Mouse (Mus musculus): ENCODE measurements around the gene Taf3.
A peak's percentile ranks its signal among the peaks of the same experiment; 100 is the strongest.

Taf3 gene

DNA sequence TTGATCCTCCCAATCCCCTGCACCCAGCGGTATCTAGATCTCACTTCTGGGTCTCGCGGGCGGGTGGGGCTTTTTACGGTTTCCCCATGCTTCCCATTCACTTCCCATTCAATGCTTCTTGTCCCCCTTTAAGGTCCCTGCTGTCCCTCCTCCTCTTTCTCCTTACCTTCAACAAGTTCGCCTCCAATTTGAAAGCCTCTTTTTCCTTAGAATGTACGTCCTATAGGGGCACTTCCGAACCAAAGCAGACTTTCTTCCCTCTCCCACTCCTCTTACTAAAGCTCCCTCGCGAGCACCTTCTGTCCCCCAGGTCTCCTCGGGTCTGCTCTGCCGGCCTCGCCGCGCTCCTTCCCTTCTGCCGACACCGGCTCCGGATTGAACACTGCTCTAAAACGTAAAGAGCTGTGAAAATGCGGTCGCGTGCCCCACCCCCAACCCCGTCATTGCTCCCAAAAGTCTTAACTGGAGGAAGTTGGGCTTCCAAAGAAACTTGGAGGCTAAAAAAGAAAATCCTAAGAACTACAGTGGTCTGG, 158.7 kb downstream of the Taf3 start, which contains the start of gene Gata3:
Gene Gata3, minus strand, starts transcription at position 384 of the 533 bp plus-strand sequence.
- DNase-seq (ENCODE audit: low spot score) = no peak

DNA sequence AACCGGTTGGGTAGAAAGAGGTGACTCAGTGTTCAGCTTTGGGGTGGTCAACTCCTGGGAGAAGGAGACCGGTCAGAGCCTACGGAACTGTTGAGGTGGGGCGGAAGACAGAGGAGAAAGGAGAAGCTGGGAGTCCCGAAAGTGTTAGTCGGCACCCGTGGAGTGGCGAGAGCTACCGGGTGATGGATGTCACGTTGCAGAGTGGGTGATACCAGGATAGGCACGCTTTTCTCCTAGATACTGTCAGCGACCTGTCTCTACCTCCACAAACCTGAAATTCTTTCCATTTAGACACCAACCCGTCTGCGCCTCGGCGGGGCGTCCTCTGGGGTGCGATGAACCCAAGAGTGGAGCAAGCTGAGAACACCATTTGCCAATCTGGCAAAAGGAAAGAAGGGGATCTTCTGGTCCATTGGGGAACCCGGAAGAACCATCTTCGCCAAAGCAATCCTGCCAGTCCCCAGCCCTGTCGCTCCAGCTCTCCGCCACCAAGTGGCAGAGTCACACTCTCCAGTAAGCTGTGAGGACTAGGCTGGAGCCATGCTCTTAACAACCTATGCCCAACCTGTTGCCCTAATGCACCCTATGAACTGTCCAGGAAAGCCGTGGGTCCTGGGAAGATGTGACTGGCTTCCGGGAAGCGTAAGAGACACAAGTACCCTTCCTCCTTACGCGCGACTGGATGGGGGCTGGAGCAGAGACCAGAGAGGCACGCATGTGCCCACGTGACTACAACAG, 159.3 kb downstream of the Taf3 start, which contains the start of gene 9230102O04Rik:
Gene 9230102O04Rik, minus strand, starts transcription at position 628 of the 738 bp plus-strand sequence.
- DNase-seq (ENCODE audit: low spot score) = peak; percentile 75

DNA sequence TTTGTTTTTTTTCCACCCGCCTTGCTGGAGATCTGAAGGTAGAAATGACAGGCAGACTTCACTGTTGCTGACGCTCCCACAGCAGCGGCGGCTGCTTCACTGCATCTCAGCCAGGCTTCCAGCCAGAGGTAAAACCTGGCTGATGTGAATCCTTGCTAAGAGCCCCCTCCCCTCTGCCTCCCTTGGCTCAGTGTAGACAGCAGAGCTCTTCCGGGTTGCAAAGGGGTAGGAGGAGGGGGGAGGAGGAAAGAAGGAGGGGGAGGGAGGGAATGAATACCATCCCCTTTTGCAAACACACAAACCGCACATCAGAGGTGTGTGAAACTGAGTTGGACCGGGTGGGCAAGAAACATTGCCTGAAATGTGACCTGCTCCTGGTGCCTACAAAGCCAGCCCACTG, 160.8 kb downstream of the Taf3 start:
- DNase-seq (ENCODE audit: low spot score) = peak; percentile 25

DNA sequence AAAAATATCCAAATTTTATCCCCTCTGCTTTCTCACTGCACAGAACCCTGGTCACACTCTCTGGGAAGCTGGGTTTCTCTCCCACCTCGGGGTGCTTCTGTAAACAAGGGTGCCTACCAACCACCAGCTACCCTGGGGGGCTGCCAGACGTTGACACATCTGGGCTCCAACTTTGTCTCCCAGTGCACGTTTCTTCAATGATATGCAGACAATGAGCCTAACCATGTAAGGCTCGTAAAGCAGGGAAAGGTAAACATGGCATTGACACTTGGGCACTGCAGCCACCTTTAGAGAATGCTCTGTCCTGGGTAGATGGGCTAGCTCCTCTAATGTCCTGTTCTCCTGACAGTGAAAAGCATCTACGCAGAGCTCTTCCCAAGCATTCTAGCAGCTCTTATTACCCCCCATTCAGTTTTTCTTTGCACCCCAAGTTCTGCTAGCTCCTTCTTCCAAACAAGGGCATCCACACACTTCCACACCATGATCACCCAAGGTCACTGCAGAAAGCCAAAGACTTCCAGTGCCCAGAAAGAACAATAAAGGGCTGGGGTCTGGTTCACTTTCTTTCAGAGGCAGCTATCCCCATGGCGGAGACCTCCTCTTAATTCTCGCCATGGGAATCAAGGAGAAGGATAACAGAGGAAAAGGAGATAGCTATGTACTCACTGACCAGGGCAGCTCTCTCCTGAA, 161.3 kb downstream of the Taf3 start:
- DNase-seq (ENCODE audit: low spot score) = no peak

DNA sequence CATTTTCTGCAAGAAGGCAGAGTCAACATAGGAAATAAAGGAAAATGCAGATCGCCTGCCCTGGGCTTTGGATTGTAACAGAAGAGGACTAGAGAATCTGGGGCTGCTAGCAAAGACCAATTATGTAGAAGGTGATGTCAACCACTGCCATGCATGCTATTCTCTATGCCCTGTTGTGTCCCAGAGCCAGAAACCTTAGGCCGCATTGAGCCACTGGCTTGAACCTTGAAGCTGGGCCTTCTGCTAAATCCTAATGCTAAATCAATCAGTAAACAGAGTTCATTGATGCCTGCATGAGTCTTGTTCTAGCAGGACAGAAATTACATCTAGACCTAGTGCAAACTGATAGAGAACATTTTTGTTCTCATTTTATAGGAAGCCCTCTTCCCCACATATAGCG, 162.4 kb downstream of the Taf3 start:
- DNase-seq (ENCODE audit: low spot score) = no peak

DNA sequence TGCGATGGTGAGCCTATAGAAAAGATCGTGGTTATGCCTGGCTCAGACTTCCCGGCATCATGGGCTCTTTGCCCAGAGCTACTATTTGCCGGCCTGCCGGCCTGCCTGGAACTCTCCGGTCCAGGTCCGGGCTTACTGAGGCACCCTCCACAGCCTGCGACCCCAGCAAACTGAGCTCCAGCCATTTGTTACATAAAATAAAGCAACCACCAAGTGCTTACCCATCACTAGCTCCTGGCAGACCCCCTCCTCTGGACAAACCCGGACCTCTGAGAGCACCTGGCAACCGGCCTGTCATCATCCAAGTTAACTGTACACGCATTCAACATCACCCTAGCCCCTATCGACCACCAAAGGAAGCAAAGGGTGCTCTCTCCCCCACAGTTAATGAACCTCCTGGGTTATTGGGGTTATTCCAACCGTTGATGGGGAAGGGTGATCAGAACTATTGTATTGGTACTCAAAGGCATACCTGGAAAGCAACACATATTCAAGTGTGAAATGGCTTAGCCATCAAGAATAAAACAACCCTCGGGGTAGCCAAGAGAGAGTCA, 163.1 kb downstream of the Taf3 start:
- DNase-seq (ENCODE audit: low spot score) = no peak

DNA sequence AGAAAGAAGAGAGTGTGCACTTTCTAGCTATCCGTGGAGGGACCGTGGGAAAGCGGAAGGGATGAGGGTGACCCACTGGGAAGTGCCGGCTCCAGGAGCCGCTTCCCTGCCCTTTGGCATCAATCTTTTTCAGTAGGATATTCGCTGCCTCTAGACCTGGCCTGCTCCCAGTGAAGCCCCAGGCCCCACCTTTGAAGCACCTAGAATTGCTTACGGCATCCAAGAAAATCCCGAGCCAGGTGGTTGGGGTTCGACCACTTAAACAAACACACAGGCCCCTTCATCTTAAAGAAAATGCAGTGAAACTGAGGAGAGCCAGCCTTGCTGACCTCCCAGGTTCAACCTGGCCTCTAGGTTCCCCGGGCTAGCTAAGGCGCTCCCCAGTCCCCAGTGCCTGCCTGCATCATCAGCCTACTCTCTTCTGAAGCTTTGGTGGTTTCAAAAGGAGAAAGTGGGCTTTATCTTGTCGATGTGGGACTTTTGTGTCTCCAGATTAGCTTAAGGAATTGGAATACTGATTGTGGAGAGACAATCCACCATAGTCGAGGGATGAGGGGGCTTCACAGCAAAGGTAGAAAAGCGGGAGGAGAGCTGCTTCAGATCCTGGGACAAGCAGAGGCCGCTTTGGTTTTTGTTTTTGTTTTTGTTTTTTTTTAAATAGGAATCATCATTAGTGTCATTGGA, 163.7 kb downstream of the Taf3 start:
- DNase-seq (ENCODE audit: low spot score) = peak; percentile 42

DNA sequence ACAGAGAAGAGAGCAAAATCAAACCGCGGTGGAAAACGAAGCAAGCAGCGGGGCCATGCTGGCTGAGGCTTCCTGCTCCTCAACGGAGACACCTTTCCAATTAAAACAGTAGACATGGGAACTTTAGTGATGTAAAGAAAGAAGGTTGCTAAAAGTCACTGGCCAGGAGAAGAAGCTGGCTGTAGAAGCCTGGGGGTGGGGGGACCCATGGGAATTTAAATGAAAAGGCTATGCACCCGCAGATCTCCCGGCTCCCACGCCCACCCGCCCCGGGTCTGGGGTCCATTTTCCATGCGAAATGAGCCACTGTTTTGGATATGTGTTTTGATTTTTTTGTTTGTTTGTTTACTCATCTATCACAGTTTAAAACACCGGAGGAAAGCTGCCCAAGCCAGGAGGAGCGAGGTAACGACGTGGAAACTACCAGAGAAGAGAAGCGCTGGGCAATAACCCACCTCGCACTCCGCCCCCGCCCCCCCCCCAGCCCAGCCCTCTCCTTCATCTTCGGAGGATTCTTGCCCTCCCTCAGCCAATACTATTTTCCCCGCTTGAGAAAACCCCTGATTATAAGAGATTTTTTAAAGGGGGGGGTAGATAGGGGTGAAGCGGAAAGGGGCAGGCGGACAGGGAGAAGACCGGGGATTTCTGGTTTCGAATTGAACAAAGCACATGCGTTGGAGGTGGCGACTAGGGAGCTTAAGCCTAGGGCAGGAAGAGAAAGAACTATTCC, 164.4 kb downstream of the Taf3 start:
- no peak for DNase-seq (ENCODE audit: low spot score)

DNA sequence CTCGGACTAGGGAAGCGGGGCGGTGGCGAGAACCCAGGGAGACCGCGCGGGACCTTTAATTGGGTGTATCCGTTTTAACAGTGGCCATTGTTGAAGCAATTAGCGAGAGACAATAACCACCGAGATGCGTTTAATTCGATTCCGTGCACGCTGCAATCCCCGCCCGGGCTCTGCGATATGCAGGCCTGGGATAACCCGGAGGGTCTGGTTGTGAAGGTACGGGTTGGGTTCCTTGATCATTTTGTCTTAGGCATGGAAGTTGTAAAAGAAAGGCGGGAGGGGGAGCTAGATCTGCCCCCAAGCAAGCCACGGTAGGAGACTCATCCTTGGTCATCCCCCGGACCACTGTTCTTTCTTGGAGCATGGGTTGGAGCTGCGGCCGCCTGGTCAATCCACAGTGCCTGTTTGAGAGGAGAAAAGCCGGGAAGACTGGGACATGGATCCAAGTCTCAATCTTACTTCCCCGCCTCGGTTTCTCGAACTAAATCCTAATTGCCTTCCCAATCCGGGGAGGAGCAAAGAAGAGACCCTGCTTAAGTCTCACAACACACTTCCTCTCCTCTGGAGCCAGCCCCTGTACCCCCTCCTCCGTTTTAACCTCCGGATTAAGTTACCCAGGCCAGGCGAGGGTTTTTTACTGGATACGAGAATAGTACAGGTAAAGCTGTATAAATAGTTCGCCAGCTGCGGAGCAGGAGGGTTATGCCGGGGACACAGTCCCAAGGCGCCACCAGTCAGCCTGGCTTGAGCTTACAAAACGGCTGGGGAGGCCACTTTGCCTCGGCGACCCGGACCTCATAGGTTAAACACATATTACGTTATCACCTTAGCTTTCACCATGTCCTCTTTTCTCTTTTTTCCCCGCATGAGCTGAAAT, 165.2 kb downstream of the Taf3 start:
- DNase-seq (ENCODE audit: low spot score) = peak; percentile 40

DNA sequence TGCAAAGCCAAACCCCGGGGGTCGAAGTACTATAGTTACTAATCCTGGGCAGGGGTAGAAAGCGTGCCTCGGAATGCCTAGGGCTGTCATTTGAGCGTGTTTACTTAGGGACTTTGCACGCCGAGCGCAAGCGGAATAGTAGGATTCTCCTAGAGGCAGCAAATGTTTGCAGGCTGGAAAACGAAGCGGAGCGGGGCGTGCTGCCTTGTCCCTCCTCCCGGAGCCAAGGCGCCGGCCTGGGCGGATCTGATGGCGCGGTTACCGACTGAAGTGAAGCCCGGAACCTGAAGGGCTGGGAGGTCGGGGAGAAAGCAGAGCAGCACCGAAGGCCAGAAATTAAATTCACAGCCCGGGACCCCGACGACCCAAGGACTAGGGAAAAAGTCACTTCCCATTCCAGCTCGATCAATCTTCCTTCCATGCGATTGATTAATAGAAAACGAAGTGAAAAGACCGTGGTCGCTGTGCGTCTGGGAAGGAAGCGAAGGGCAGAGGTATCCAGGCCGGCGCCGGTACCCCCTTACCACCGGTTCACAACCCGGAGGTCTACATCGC, 165.9 kb downstream of the Taf3 start:
- DNase-seq (ENCODE audit: low spot score) = peak; percentile 71

DNA sequence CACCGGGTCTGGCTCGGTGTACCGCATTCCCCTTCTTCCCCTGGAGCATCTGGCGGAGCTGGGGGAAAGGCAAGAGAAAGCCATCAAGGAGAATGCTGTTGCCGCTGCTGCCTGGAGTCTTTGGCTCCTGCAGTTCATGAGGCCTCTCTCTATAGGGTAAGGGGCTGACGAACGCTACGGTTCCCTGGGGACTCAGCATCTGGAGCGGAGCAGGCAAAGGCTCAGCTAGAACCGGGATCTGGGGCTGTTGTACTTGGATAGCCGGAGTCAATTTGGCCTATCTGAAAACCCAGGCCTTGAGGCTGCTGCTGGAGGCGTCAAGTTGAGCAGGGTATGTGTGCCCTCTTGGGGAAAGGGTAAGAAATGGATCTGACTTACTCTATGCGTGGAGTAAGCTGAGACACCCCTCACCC, 166.8 kb downstream of the Taf3 start:
- peak; percentile 51 for DNase-seq (ENCODE audit: low spot score)

DNA sequence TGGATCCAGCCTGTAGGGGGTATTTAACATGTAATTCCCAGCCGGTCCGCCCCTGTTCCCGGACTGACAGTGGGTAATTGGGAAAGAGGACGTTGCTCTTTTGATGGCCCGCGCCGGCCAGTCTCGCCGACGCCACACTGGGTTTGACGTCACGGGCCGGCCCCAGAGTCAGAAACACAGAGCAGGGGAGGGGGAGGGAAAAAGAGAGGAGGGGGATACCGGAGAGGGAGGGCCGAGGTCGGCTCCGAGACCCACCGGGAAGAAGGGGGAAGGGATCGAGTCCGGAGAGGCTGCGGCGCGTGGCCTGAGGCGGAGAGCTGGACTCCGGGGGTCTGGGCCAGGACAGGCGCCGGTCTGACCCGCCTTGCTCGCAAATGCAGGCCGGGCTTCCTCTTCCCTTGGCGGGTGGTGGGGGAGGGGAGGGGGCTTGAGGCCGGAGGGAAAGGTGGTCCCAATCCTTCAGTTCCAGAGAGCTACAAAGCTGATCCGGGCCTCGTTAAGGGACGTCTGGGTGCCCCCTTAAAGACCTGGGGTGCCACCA, 167.3 kb downstream of the Taf3 start, which contains the start of gene 4930412O13Rik:
Gene 4930412O13Rik, plus strand, starts transcription at position 202 of the 541 bp plus-strand sequence.
- DNase-seq (ENCODE audit: low spot score) = peak; percentile 81

DNA sequence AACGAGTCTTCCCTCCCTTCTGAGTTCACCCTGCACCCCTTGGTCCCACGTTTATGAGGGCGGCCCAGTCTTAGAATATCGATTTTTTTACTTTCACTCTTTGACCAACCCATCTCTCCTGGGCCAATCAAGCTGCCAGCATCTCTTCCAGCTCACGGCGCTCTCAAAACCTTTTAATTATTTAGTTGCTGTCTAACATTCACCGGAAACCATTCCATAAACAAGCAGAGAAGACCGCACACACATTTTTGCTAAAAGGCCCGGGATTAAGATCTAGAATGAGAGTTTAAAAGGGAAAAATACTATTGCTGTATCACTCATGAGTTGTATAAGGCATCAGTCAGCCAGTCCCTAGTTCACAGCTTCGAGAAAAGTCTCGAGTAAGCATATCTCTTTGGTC, 168.1 kb downstream of the Taf3 start:
- no peak for DNase-seq (ENCODE audit: low spot score)

DNA sequence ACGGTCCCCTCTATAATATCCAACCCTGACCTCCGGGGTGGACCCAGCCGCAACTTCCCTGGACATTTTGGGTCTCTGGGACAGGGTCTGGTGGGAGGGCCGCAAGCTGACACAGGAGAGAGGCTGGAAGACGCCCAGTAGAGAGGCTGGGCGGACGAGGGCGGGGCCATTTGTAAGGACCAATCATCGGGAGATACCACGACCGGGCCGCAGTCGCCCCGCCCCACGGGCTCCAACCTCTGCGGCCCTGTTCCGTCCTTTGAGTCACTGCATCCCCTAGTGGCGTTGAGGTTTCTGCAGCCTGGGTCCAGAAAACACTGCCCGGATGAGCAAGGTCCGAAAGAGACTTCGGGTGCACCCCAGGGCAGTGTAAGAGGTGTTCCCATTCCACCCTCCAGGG, 168.9 kb downstream of the Taf3 start:
- DNase-seq (ENCODE audit: low spot score) = peak; percentile 98

DNA sequence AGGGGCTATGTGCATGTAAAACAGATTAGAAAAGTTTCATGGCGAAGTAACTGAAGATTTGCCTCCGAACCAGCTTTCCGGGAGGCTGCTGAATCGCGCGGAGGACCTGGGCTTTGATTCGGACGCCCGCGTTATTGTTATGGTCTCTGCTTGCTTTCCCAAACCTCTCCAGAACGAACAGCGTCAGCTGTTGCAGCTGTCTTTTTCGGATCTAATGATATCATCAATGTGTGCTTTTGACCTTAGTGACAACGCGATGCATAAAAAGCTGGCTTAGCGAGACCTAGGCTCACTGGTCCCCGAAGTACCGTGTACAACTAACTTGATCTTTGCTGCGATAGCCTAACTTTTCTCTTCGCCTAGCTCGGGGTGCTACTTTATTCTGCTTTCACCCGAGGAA, 169.3 kb downstream of the Taf3 start:
- DNase-seq (ENCODE audit: low spot score) = peak; percentile 48

DNA sequence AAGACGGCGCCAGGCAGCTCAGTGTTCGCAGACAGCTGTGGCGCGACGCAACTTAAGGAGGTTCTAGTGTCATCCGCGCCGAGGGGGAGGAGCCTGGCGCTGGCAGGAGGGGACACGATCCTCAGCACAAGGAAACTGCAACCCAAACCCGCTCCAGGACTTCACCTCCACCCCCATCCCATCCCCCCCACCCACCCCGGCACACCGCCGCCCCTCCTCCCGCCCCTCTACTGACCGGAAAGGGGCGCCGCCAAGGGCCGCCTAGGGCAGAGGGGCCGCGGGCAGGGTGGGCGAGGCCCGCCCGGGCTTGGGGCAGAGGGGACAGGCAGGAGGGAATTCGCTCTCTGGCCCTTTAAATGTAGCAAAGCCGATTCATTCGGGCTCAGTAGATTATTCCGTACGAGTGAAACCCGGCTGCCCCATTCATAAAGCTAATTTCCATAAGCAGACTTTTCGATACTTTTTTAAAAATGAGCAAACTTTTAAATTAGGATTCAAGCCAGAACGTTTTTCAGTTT, 169.8 kb downstream of the Taf3 start:
- peak; percentile 89 for DNase-seq (ENCODE audit: low spot score)

DNA sequence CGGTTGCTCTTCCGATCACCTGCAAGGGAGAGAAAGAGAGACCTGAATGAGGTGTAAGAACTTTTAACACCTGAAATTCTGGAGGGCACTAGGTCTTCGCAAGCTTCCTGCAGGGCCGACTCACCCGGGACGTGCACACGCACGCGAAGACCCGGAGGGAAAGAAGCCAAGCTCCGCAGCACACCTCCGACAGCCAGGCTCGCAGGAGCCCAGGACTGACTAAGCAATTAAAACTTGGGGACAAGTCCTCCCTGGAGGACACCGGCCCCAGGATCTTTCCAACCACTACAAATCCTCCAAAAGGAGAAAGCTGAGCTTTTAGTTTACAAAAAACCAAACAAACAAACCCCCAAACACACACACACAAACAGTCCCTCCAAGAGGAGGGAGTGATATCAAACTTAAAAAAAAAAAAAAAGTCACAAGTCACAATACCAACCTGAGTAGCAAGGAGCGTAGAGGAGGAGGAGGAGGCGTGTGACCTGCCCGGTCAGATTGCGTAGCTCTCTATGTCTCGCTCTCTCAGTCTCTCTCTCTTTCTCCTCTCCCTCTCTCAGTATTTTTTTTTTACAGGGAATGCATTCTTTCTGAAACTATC, 170.3 kb downstream of the Taf3 start:
- no peak for DNase-seq (ENCODE audit: low spot score)

DNA sequence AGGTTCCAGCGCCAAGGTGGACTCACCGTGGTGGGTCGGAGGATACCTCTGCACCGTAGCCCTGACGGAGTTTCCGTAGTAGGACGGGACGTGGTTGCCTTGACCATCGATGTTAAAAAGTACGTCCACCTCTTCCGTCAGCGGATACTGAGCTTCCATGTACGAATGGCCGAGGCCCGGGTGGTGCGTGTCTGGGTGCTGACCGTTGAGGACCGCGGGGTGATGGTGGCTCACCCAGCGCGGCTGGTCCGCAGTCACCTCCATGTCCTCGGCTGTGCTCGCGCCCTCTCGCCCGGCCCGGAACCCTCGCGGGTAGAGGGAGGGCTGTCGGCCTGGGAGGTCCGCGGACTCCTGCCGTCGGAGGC, 171.1 kb downstream of the Taf3 start:
- peak; percentile 59 for DNase-seq (ENCODE audit: low spot score)

DNA sequence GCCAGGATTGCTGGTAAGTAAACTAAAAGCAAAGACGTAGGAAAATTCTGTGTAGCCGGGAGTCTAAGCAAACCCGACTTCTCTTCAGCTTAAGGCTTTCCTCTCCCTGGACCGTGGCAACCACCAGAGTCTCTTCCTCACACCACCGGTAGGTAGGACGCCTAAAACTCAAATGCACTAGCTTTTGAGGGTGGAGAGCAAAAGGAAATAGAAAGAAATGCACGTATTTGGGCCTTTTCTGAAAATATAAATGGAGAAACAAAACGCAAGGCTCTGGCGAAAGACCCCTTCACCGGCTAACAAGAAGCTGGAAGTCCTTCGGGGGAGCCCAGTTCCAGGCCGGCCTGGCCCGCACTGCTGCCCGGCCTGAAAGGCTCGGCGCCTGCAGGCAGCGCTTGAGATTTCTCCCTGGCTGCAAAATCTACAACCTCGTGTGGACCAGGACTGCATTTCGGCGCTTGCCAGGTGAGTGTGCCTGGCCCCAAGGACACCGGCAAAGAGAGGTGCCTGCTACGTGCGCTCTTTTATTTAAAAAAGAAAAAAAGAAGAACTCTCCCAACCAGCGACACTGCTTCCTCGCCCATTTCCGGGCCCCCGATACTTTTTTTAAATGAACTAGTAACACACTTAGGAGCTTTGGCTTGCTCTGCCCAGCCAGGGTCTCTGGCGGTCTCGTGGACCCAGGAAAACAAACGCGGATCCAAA, 171.6 kb downstream of the Taf3 start:
- peak; percentile 26 for DNase-seq (ENCODE audit: low spot score)
